Mouse (Mus musculus) intestine, embryonic 15.5 days (tissue): Measurements from ENCODE around the gene Cbl. TPM values are rescaled to one million over a fixed set of nuclear protein-coding genes. Genes with fewer than 3 reads are reported as not detected.

Source experiments
- ATAC-seq: fragments of 200-750 bp; cut with Nextera tagmentation; 2 replicates; pipeline ENCODE4 v1.8.0; 2017; ENCODE audit warnings: moderate TSS enrichment, moderate library complexity
- H3K27ac ChIP-seq: fragments of 300-500 bp; sonication (generic); 2 replicates; pipeline ENCODE4 v1.5.1; 2015; ENCODE audit warnings: mild to moderate bottlenecking, inconsistent platforms
- H3K27me3 ChIP-seq: fragments of 300-500 bp; sonication (generic); replicated peaks from 2 replicates; pipeline ENCODE4 v1.6.1; 2015; ENCODE audit warnings: inconsistent platforms
- H3K36me3 ChIP-seq: fragments of 300-500 bp; sonication (generic); 2 replicates; pipeline ENCODE4 v1.6.1; 2015; ENCODE audit warnings: inconsistent platforms
- H3K4me1 ChIP-seq: fragments of 300-500 bp; sonication (generic); replicated peaks from 2 replicates; pipeline ENCODE4 v1.6.1; 2015; ENCODE audit warnings: inconsistent platforms
- H3K4me2 ChIP-seq: fragments of 300-500 bp; sonication (generic); replicated peaks from 2 replicates; pipeline ENCODE4 v1.6.1; 2015; ENCODE audit warnings: mild to moderate bottlenecking, inconsistent platforms
- H3K4me3 ChIP-seq: fragments of 300-500 bp; sonication (generic); replicated peaks from 2 replicates; pipeline ENCODE4 v1.5.1; 2015; ENCODE audit warnings: inconsistent platforms
- H3K9ac ChIP-seq: fragments of 300-500 bp; sonication (generic); 2 replicates; pipeline ENCODE4 v1.6.1; 2015; ENCODE audit warnings: inconsistent platforms
- H3K9me3 ChIP-seq: fragments of 300-500 bp; sonication (generic); 2 replicates; pipeline ENCODE4 v1.6.1; 2016; ENCODE audit warnings: inconsistent platforms
- WGBS: fragments of 180-500 bp; shearing (Covaris S2); methylation state at CpG from one replicate; pipeline ENCODE4 v1.1.7; 2015; 5-methylcytosine and 5-hydroxymethylcytosine counted together
- polyA plus RNA-seq: library from polyadenylated mRNA; unstranded; fragments of >200 nt; fragmentation: Nextera tagmentation; extraction: Ambion mirVana; gene quantifications from 2 replicates; pipeline ENCODE4 v1.2.1, GENCODE M21; 2015

Cbl gene
- polyA plus RNA-seq, 1 experiment from 2014 or later: 14.8 TPM

DNA sequence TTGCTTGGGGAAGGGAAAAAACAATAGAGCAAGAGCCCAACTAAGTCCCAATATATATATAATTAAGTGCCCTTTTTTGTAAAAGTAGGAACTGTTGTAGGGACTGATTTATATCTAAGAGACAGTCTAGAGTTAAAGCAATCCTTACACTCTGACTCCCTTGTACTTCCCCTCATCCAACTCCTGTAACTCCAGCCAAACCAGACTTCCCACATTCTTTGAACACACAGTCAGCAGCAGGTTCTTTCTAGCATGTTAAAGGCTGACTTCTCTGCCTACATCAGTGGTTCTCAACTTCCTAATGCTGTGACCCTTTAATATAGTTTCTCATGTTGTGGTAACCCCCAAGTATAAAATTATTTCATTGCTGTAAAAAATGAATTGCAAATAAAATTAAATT lies 34.3 kb downstream of the Cbl start:
- Histone ChIP-seq H3K4me2 (no peak overlapping the region), H3K27me3 (no peaks in the 10 kb centered on the region), H3K36me3 (0 out of 2 replicates have a peak, but pooled peaks cover 4% of the 10 kb centered on the region), H3K27ac (no peak overlapping the region), H3K9ac (no peak overlapping the region), H3K4me3 (no peak overlapping the region), H3K9me3 (no peaks in the 10 kb centered on the region), H3K4me1 (no peaks in the 10 kb centered on the region)
- ATAC-seq: no peak

DNA sequence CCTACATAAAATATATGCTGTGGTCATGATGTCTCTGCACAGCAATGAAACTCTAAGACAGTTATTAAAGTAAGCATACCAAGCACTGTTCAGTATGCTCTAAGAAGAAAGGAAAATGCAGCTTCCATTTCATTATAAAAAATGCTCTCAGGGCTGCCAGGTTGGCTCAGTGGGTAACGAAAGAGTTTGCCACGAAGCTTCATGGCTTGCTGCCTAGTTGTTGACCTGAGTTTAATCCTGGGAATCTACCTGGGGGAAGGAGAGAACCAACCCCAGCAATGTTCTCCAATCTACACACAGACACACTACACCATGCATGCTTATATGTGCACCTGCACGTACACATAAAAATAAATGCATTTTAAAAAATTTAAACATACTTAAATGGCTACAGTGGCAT lies 34.7 kb downstream of the Cbl start:
- no peak for ATAC-seq
- Histone ChIP-seq H3K4me2 (no peak overlapping the region), H3K36me3 (0 out of 2 replicates have a peak, but pooled peaks cover 4% of the 10 kb centered on the region), H3K4me3 (no peak overlapping the region), H3K4me1 (no peaks in the 10 kb centered on the region), H3K27ac (no peak overlapping the region), H3K27me3 (no peaks in the 10 kb centered on the region), H3K9ac (no peak overlapping the region), H3K9me3 (no peaks in the 10 kb centered on the region)
- WGBS: 94% methylated on average over 3 of the region's 3 CpGs

DNA sequence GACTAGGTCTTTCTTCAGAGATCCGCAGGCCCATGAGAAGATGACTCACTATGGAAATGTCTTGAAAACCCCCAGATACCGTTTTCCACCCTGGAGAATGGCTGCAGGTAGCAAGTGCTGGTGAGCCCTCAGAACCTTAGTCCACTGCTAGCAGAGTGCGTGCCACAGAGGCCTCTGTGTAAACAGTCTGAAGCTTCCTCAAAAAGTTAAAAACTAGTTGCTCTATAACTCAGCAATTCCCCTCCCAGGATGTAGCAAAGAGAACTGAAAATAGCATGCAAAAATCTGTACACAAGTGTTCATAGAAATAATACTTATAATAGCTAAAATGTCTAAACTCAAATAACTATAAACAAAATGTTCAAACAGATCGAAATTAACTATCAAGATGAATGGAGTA lies 37.5 kb downstream of the Cbl start:
- H3K4me1 ChIP-seq: no peaks in the 10 kb centered on the region
- no peaks in the 10 kb centered on the region for H3K9me3 ChIP-seq
- no peak overlapping the region for H3K4me3 ChIP-seq
- ATAC-seq: no peak
- H3K27me3 ChIP-seq: no peaks in the 10 kb centered on the region
- H3K4me2 ChIP-seq: no peak overlapping the region
- 93% methylated on average over 4 of the region's 4 CpGs for WGBS
- H3K27ac ChIP-seq: no peak overlapping the region
- H3K36me3 ChIP-seq: 0 out of 2 replicates have a peak, but pooled peaks cover 4% of the 10 kb centered on the region
- no peak overlapping the region for H3K9ac ChIP-seq

DNA sequence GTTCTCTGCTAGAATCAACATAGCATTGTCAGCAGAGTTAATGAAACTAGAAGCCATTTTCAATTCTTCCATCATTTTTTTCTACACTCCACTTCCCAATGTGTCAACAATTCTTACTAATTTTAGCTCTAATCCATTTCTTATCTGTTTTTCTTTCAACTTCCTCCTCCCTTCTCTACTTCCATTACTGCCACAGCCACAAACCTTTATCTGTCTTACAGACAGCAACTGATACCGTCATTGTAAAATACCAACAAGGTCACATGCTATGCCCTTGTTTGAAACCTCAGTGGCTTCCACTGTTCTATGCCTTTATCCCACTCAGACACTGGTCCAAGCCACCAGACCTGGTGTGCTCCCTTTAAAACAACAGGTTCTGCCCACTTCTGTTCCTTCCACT lies 39.8 kb downstream of the Cbl start:
- H3K9ac ChIP-seq: no peak overlapping the region
- H3K27ac ChIP-seq: 0 out of 2 replicates have a peak overlapping the region, but pooled peaks have one; percentile 23
- H3K9me3 ChIP-seq: no peaks in the 10 kb centered on the region
- 0 out of 2 replicates have a peak, but pooled peaks cover 4% of the 10 kb centered on the region for H3K36me3 ChIP-seq
- ATAC-seq: peak; percentile 66; the same call in 1 of the 2 replicates
- H3K27me3 ChIP-seq: no peaks in the 10 kb centered on the region
- 51% methylated on average over 1 of the region's 1 CpGs for WGBS
- H3K4me3 ChIP-seq: no peak overlapping the region
- H3K4me1 ChIP-seq: no peaks in the 10 kb centered on the region
- H3K4me2 ChIP-seq: no peak overlapping the region

DNA sequence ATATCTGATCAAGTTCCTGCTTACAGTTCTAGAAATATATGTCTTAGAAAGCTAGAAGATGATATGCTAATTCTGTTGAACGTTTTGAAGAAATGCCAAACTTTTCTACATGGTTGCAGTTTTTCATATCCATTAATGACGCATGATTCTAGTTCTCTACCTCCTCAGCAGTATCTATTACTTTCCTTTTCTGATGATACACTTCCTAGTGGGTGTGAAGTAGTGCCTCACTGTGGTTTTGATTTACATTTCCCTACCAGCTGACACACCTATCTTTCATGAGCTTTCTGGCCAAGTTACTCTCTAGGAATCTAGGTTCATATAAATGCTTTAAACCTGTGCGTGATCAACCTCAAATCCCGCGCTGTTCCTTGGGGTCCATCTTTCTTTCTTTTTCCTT lies 41.1 kb downstream of the Cbl start:
- H3K9me3 ChIP-seq: no peaks in the 10 kb centered on the region
- WGBS: 90% methylated on average over 5 of the region's 5 CpGs
- no peaks in the 10 kb centered on the region for H3K27me3 ChIP-seq
- no peak overlapping the region for H3K27ac ChIP-seq
- no peak overlapping the region for H3K4me2 ChIP-seq
- no peak overlapping the region for H3K9ac ChIP-seq
- H3K4me1 ChIP-seq: no peaks in the 10 kb centered on the region
- 0 out of 2 replicates have a peak, but pooled peaks cover 2% of the 10 kb centered on the region for H3K36me3 ChIP-seq
- ATAC-seq: no peak
- no peak overlapping the region for H3K4me3 ChIP-seq

DNA sequence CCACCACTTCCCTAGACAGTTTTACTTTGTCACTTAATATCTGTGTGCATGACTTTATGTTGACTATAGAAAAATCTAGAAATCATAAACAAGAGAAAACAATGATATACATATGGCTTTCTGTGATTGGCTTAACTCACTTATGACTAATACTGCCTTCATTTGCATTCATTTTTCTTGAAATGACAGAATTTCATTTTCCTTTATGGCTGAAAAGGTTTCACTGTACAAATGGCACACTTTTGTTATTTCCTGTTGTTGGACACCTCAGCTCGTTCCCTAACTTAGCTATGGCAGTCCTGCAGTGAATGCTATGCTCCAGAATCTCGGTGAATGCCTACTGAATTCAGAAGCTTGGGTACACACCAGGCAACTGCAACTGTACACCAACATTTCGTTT lies 41.5 kb downstream of the Cbl start:
- Histone ChIP-seq H3K27ac (no peak overlapping the region), H3K9ac (no peak overlapping the region), H3K4me3 (no peak overlapping the region), H3K27me3 (no peaks in the 10 kb centered on the region), H3K36me3 (no peaks in the 10 kb centered on the region), H3K9me3 (no peaks in the 10 kb centered on the region), H3K4me2 (no peak overlapping the region), H3K4me1 (no peaks in the 10 kb centered on the region)
- no peak for ATAC-seq
- WGBS: 90% methylated on average over 3 of the region's 3 CpGs

DNA sequence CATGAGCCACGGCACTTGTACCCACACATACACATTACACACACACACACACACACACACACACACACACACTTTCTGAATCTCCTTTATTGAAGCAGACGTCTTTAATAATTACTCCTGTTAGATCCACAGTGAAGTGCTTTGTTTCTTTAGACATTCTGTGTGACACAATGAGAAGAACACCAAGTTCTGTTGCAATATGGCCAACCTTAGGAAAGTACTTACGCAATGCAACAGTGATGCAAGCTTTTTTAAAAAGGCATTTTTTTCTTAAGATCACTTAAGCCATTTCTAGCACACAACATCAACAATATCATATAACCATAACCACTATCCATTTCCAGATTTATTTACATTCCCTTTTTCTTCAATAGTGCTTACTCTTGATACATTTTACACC lies 42.7 kb downstream of the Cbl start:
- no peaks in the 10 kb centered on the region for H3K9me3 ChIP-seq
- no peaks in the 10 kb centered on the region for H3K27me3 ChIP-seq
- no peak overlapping the region for H3K27ac ChIP-seq
- 81% methylated on average over 3 of the region's 3 CpGs for WGBS
- H3K4me3 ChIP-seq: no peak overlapping the region
- H3K9ac ChIP-seq: no peak overlapping the region
- no peak overlapping the region for H3K4me2 ChIP-seq
- H3K4me1 ChIP-seq: no peaks in the 10 kb centered on the region
- no peak for ATAC-seq
- no peaks in the 10 kb centered on the region for H3K36me3 ChIP-seq

DNA sequence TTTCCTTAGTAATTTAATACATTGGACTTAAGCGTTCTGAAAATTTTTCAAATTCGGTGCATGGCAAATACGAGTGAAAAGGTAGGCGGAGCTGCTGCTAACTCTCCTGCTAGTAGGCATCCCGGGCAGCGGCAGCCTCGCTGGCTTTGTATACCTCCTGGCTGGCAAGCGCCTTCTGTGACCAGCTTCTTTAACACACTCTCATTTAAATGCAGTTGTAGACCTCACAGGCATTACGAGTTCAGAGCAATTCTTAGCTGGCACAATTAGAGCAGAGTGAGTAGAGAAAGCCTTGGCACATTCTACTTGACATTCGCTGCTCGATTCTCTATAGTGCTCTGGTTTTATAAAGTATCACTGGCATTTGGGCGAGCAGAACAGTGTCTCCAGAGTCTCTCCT lies 45.6 kb downstream of the Cbl start:
- Histone ChIP-seq H3K4me1 (no peaks in the 10 kb centered on the region), H3K9ac (no peak overlapping the region), H3K4me3 (no peak overlapping the region), H3K27me3 (no peaks in the 10 kb centered on the region), H3K27ac (no peak overlapping the region), H3K9me3 (no peaks in the 10 kb centered on the region), H3K4me2 (no peak overlapping the region), H3K36me3 (no peaks in the 10 kb centered on the region)
- 83% methylated on average over 12 of the region's 12 CpGs for WGBS
- ATAC-seq: no peak

DNA sequence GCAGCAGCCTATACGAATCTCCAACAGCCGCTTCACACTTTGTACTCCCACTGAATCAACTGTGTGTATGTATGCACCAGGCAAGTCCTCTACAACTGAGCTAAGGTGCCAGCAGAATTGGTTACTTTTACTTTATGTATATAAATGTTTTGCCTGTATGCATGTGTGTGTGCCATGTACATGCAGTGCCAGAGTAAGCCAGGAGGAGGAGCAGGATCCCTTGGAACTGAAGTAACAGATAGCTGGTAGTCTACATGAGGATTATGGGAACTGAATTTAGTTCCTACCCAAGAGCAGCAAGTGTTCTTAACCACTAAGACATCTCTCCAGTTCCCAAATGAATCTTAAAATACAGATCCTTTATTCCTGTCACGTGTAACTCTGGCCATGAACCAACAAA lies 51.6 kb downstream of the Cbl start:
- H3K4me3 ChIP-seq: no peak overlapping the region
- H3K27me3 ChIP-seq: no peaks in the 10 kb centered on the region
- H3K4me1 ChIP-seq: 0 out of 2 replicates have a peak, but pooled peaks cover 2% of the 10 kb centered on the region
- H3K4me2 ChIP-seq: no peak overlapping the region
- no peaks in the 10 kb centered on the region for H3K36me3 ChIP-seq
- 90% methylated on average over 3 of the region's 3 CpGs for WGBS
- no peaks in the 10 kb centered on the region for H3K9me3 ChIP-seq
- ATAC-seq: no peak
- no peak overlapping the region for H3K9ac ChIP-seq
- no peak overlapping the region for H3K27ac ChIP-seq

DNA sequence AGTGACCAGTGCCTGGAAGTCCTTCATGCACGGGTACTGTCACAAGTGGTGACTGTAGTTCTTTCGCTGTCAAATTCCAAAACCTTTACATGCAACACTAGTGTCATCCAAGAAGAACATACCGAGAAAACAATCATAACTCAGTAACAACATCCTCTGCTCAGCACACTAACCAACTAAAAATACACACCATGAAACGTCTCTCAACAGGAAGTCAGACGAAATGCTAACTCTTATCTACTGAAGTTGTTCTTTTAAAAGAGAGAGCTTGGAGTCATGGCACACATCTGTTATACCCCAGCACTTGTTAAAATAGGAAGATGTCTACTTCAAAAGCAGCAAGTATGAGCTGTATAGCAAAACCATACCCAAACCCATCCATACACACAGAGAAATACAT lies 52.3 kb downstream of the Cbl start:
- WGBS: 83% methylated on average over 5 of the region's 5 CpGs
- no peak overlapping the region for H3K27ac ChIP-seq

DNA sequence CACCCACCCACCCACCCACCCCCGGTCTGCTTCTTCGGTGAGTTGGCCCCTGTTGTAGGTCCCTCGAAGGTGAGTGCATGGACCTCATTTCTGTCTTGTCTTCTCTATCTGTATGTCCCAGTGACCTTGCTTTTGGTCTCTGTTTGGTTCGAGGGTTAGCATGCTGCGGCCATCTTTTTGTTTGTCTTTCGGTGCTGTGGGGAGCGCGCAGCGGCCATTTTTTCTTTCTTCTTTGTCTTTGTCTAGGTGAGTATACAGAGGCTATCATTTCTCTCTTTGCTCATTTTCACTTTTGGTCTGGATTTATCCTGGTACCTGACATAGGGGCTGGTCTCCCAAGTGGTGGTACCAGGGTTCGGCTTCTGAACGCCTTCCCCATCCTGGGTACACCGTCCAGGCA lies 55.0 kb downstream of the Cbl start:
- no peak for ATAC-seq
- Histone ChIP-seq H3K36me3 (no peaks in the 10 kb centered on the region), H3K4me3 (no peak overlapping the region), H3K9me3 (no peaks in the 10 kb centered on the region), H3K27me3 (no peaks in the 10 kb centered on the region), H3K4me1 (peaks cover 10% of the 10 kb centered on the region; the same call in 1 of the 2 replicates), H3K9ac (no peak overlapping the region), H3K27ac (no peak overlapping the region), H3K4me2 (no peak overlapping the region)
- WGBS: 96% methylated on average over 12 of the region's 12 CpGs

More for the DNA sequence above, 52.3 kb downstream of the Cbl start:
- H3K9me3 ChIP-seq: no peaks in the 10 kb centered on the region
- H3K9ac ChIP-seq: no peak overlapping the region
- no peaks in the 10 kb centered on the region for H3K27me3 ChIP-seq
- ATAC-seq: no peak
- no peaks in the 10 kb centered on the region for H3K36me3 ChIP-seq
- no peak overlapping the region for H3K4me2 ChIP-seq
- H3K4me3 ChIP-seq: no peak overlapping the region
- H3K4me1 ChIP-seq: 0 out of 2 replicates have a peak, but pooled peaks cover 5% of the 10 kb centered on the region

DNA sequence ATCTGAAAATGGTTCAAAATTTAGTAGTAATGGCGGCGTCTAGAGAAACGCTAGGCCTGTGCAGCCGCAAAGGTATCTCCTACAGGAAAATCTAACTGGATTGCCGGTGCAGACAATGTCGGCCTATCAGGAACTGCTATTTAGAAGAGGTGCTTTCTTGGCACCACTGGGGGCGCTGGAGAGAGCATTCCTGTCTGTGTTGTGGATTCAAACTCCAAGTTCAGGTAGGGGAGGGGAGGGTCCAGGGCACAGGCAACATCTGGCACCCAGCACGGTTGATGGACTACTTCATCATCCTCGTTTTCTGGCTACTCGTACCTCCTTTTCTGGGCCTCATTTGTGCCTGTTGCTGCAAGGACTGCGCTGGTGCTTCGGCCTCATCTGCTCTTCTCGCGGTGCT lies 55.5 kb downstream of the Cbl start:
- H3K9me3 ChIP-seq: no peaks in the 10 kb centered on the region
- no peak overlapping the region for H3K4me3 ChIP-seq
- H3K9ac ChIP-seq: no peak overlapping the region
- H3K4me2 ChIP-seq: no peak overlapping the region
- H3K27me3 ChIP-seq: no peaks in the 10 kb centered on the region
- no peaks in the 10 kb centered on the region for H3K36me3 ChIP-seq
- peaks cover 10% of the 10 kb centered on the region; the same call in 1 of the 2 replicates for H3K4me1 ChIP-seq
- 87% methylated on average over 14 of the region's 14 CpGs for WGBS
- no peak overlapping the region for H3K27ac ChIP-seq
- no peak for ATAC-seq

DNA sequence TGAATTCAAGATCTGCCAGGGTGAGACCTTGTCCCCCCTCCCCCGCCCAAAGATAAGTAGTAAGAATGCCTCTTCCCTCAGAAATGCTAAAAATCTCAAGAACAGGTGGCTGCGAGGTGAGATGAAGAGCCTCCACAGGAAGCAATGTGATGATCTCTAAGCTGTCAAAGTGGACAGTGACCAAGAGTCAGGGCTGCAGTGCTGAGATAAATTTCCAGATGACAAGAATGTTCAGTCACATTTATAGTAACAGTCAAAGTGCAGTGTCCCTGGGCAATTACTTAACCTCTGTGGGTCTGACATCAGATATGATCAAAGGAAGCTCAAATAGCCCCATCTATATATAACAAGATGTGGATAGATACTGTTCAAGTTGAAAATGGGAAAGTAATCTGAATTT lies 56.4 kb downstream of the Cbl start:
- no peaks in the 10 kb centered on the region for H3K27me3 ChIP-seq
- H3K4me2 ChIP-seq: no peak overlapping the region
- H3K9ac ChIP-seq: no peak overlapping the region
- no peak overlapping the region for H3K4me3 ChIP-seq
- peaks cover 10% of the 10 kb centered on the region; the same call in 1 of the 2 replicates for H3K4me1 ChIP-seq
- H3K27ac ChIP-seq: no peak overlapping the region
- H3K36me3 ChIP-seq: peaks cover 4% of the 10 kb centered on the region; the same call in 1 of the 2 replicates
- H3K9me3 ChIP-seq: no peaks in the 10 kb centered on the region
- WGBS: 88% methylated on average over 2 of the region's 2 CpGs
- no peak for ATAC-seq
